Mouse (Mus musculus): ENCODE measurements around the gene Pomt1. TPM values are rescaled to one million over a fixed set of nuclear protein-coding genes. Genes with fewer than 3 reads are reported as not detected.

Gene Pomt1
- polyA plus RNA-seq, 1 experiment from 2014 or later = 26.9 TPM

GRCm38 (mm10) chr2:32240591-32240990 is 4.2 kb downstream of the Pomt1 start:
- H3K27ac ChIP-seq (ENCODE audit: low read length) = no peak overlapping the region
- no peak overlapping the region for H3K4me3 ChIP-seq (ENCODE audit: low read length)
- no peak overlapping the region for H3K9ac ChIP-seq (ENCODE audit: low read depth, low read length)
- peaks cover 3% of the 10 kb centered on the region; the same call in 1 of the 2 replicates for H3K36me3 ChIP-seq (ENCODE audit: control insufficient read depth, insufficient read depth, low read length)
- no peaks in the 10 kb centered on the region for H3K9me3 ChIP-seq (ENCODE audit: control insufficient read depth, low read length)
- no peak overlapping the region for H3K4me2 ChIP-seq (ENCODE audit: low read depth, low read length)
- ATAC-seq = no peak
- peaks cover 8% of the 10 kb centered on the region for H3K4me1 ChIP-seq (ENCODE audit: control insufficient read depth, insufficient read depth, low read length)
- no peaks in the 10 kb centered on the region for H3K27me3 ChIP-seq (replicated peaks; ENCODE audit: control insufficient read depth, insufficient read depth, low read length)
- WGBS = 82% methylated on average over 5 of the region's 5 CpGs

GRCm38 (mm10) chr2:32242986-32243385 is 6.6 kb downstream of the Pomt1 start:
- Histone ChIP-seq H3K4me2 (ENCODE audit: low read depth, low read length) (no peak overlapping the region), H3K4me1 (ENCODE audit: control insufficient read depth, insufficient read depth, low read length) (peaks cover 1% of the 10 kb centered on the region), H3K9ac (ENCODE audit: low read depth, low read length) (no peak overlapping the region), H3K27ac (ENCODE audit: low read length) (no peak overlapping the region), H3K27me3 (replicated peaks; ENCODE audit: control insufficient read depth, insufficient read depth, low read length) (no peaks in the 10 kb centered on the region), H3K4me3 (ENCODE audit: low read length) (no peak overlapping the region), H3K9me3 (ENCODE audit: control insufficient read depth, low read length) (no peaks in the 10 kb centered on the region), H3K36me3 (ENCODE audit: control insufficient read depth, insufficient read depth, low read length) (peaks cover 3% of the 10 kb centered on the region; the same call in 1 of the 2 replicates)
- no peak for ATAC-seq
- WGBS = 87% methylated on average over 4 of the region's 4 CpGs

- H3K27ac ChIP-seq (ENCODE audit: low read length) = no peak overlapping the region
- H3K4me1 ChIP-seq (ENCODE audit: control insufficient read depth, insufficient read depth, low read length) = no peaks in the 10 kb centered on the region
- no peak overlapping the region for H3K4me2 ChIP-seq (ENCODE audit: low read depth, low read length)
- no peak for ATAC-seq
- 86% methylated on average over 4 of the region's 4 CpGs for WGBS
- no peak overlapping the region for H3K9ac ChIP-seq (ENCODE audit: low read depth, low read length)
- H3K27me3 ChIP-seq (replicated peaks; ENCODE audit: control insufficient read depth, insufficient read depth, low read length) = no peaks in the 10 kb centered on the region
- peaks cover 3% of the 10 kb centered on the region; the same call in 1 of the 2 replicates for H3K36me3 ChIP-seq (ENCODE audit: control insufficient read depth, insufficient read depth, low read length)
- H3K4me3 ChIP-seq (ENCODE audit: low read length) = no peak overlapping the region
- no peaks in the 10 kb centered on the region for H3K9me3 ChIP-seq (ENCODE audit: control insufficient read depth, low read length)
Observed at GRCm38 (mm10) chr2:32246741-32247140, 10.4 kb downstream of the Pomt1 start.

GRCm38 (mm10) chr2:32248377-32249361 is 12.3 kb downstream of the Pomt1 start:
- peaks cover 15% of the 10 kb centered on the region for H3K36me3 ChIP-seq (ENCODE audit: control insufficient read depth, insufficient read depth, low read length)

GRCm38 (mm10) chr2:32251791-32252527 is 15.6 kb downstream of the Pomt1 start:
- H3K9ac ChIP-seq (ENCODE audit: low read depth, low read length) = no peak overlapping the region
- no peak overlapping the region for H3K4me3 ChIP-seq (ENCODE audit: low read length)
- no peak overlapping the region for H3K4me2 ChIP-seq (ENCODE audit: low read depth, low read length)
- WGBS = 73% methylated on average over 12 of the region's 12 CpGs
- ATAC-seq = no peak; the same call in 1 of the 2 replicates
- no peak overlapping the region for H3K27ac ChIP-seq (ENCODE audit: low read length)
- H3K36me3 ChIP-seq (ENCODE audit: control insufficient read depth, insufficient read depth, low read length) = peaks cover 21% of the 10 kb centered on the region
- H3K4me1 ChIP-seq (ENCODE audit: control insufficient read depth, insufficient read depth, low read length) = no peaks in the 10 kb centered on the region
- H3K27me3 ChIP-seq (replicated peaks; ENCODE audit: control insufficient read depth, insufficient read depth, low read length) = no peaks in the 10 kb centered on the region
- H3K9me3 ChIP-seq (ENCODE audit: control insufficient read depth, low read length) = no peaks in the 10 kb centered on the region

More at GRCm38 (mm10) chr2:32248377-32249361, 12.3 kb downstream of the Pomt1 start:
- Histone ChIP-seq H3K27me3 (replicated peaks; ENCODE audit: control insufficient read depth, insufficient read depth, low read length) (no peaks in the 10 kb centered on the region), H3K4me3 (ENCODE audit: low read length) (no peak overlapping the region), H3K9ac (ENCODE audit: low read depth, low read length) (no peak overlapping the region), H3K4me2 (ENCODE audit: low read depth, low read length) (no peak overlapping the region), H3K4me1 (ENCODE audit: control insufficient read depth, insufficient read depth, low read length) (no peaks in the 10 kb centered on the region), H3K9me3 (ENCODE audit: control insufficient read depth, low read length) (no peaks in the 10 kb centered on the region), H3K27ac (ENCODE audit: low read length) (no peak overlapping the region)
- 80% methylated on average over 10 of the region's 10 CpGs for WGBS
- no peak for ATAC-seq

- Histone ChIP-seq H3K9me3 (ENCODE audit: control insufficient read depth, low read length) (no peaks in the 10 kb centered on the region), H3K4me2 (ENCODE audit: low read depth, low read length) (no peak overlapping the region), H3K4me1 (ENCODE audit: control insufficient read depth, insufficient read depth, low read length) (no peaks in the 10 kb centered on the region), H3K36me3 (ENCODE audit: control insufficient read depth, insufficient read depth, low read length) (peaks cover 25% of the 10 kb centered on the region), H3K27ac (ENCODE audit: low read length) (no peak overlapping the region), H3K9ac (ENCODE audit: low read depth, low read length) (no peak overlapping the region), H3K4me3 (ENCODE audit: low read length) (no peak overlapping the region), H3K27me3 (replicated peaks; ENCODE audit: control insufficient read depth, insufficient read depth, low read length) (no peaks in the 10 kb centered on the region)
- no peak for ATAC-seq
- 88% methylated on average over 5 of the region's 5 CpGs for WGBS
Observed at GRCm38 (mm10) chr2:32252658-32253057, 16.3 kb downstream of the Pomt1 start.

- Histone ChIP-seq H3K27me3 (replicated peaks; ENCODE audit: control insufficient read depth, insufficient read depth, low read length) (no peaks in the 10 kb centered on the region), H3K9me3 (ENCODE audit: control insufficient read depth, low read length) (no peaks in the 10 kb centered on the region), H3K4me2 (ENCODE audit: low read depth, low read length) (no peak overlapping the region), H3K36me3 (ENCODE audit: control insufficient read depth, insufficient read depth, low read length) (peaks cover 29% of the 10 kb centered on the region), H3K9ac (ENCODE audit: low read depth, low read length) (no peak overlapping the region), H3K4me3 (ENCODE audit: low read length) (no peak overlapping the region), H3K4me1 (ENCODE audit: control insufficient read depth, insufficient read depth, low read length) (0 out of 2 replicates have a peak, but pooled peaks cover 2% of the 10 kb centered on the region), H3K27ac (ENCODE audit: low read length) (no peak overlapping the region)
- ATAC-seq = no peak
- 79% methylated on average over 1 of the region's 1 CpGs for WGBS
Observed at GRCm38 (mm10) chr2:32253352-32253751, 17.0 kb downstream of the Pomt1 start.

- Histone ChIP-seq H3K9ac (ENCODE audit: low read depth, low read length) (no peak overlapping the region), H3K4me3 (ENCODE audit: low read length) (no peak overlapping the region), H3K4me2 (ENCODE audit: low read depth, low read length) (no peak overlapping the region), H3K27ac (ENCODE audit: low read length) (no peak overlapping the region), H3K4me1 (ENCODE audit: control insufficient read depth, insufficient read depth, low read length) (peaks cover 11% of the 10 kb centered on the region; the same call in 1 of the 2 replicates), H3K27me3 (replicated peaks; ENCODE audit: control insufficient read depth, insufficient read depth, low read length) (no peaks in the 10 kb centered on the region), H3K36me3 (ENCODE audit: control insufficient read depth, insufficient read depth, low read length) (peaks cover 29% of the 10 kb centered on the region), H3K9me3 (ENCODE audit: control insufficient read depth, low read length) (no peaks in the 10 kb centered on the region)
- no peak for ATAC-seq
- 72% methylated on average over 5 of the region's 5 CpGs for WGBS
Observed at GRCm38 (mm10) chr2:32254563-32254962, 18.2 kb downstream of the Pomt1 start.

- H3K4me3 ChIP-seq (ENCODE audit: low read length) = no peak overlapping the region
- no peak overlapping the region for H3K9ac ChIP-seq (ENCODE audit: low read depth, low read length)
- H3K27ac ChIP-seq (ENCODE audit: low read length) = no peak overlapping the region
- H3K27me3 ChIP-seq (replicated peaks; ENCODE audit: control insufficient read depth, insufficient read depth, low read length) = no peaks in the 10 kb centered on the region
- no peak for ATAC-seq
- peaks cover 15% of the 10 kb centered on the region for H3K4me1 ChIP-seq (ENCODE audit: control insufficient read depth, insufficient read depth, low read length)
- H3K4me2 ChIP-seq (ENCODE audit: low read depth, low read length) = no peak overlapping the region
- 83% methylated on average over 11 of the region's 11 CpGs for WGBS
- H3K36me3 ChIP-seq (ENCODE audit: control insufficient read depth, insufficient read depth, low read length) = peaks cover 29% of the 10 kb centered on the region
- no peaks in the 10 kb centered on the region for H3K9me3 ChIP-seq (ENCODE audit: control insufficient read depth, low read length)
Observed at GRCm38 (mm10) chr2:32256273-32256672, 19.9 kb downstream of the Pomt1 start.
